Mouse (Mus musculus): ENCODE measurements around the gene Iqcb1.

Iqcb1 gene

DNA sequence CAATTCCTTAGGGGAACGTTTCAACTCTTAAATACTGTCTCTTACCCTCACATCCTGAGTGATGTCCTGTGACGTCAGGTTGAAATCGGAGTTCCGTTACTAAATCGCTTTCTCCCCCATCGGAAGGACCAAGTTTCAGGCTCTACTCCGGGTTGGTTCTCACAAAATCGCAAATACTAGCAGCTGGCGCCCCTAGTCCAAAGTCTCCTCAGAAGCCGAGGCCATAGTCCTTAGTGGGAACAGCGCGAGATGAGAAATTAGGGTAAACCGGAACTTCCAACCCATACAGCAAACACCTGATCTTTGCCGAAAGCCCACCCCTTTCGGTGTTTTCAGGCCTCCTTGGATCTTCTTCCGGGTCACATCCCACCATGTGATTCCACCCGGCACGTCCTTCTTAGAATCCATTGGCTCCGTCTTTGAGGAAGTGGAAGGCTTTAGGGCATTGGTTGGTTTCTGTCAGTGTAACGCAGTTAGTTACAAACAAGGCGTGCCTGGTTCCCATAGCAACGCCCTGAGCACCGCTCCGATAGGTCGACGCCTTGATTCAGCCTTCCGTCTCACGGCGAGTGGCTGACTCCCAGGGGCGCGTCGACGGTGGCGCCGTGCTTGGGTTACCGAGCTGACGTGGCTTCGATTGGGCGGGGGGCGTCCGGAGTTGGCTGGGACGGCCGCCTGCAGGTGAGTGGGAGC is 46.5 kb downstream of the Iqcb1 start, which contains the start of the genes Eaf2 and Golgb1:
TSS of gene Eaf2 (minus strand) at position 421 of the 693 bp plus-strand sequence.
TSS of gene Golgb1 (plus strand) at position 558 of the 693 bp plus-strand sequence.
- DNase-seq (ENCODE audit: extremely low read depth, insufficient read length, low spot score), result peak; percentile 88

DNA sequence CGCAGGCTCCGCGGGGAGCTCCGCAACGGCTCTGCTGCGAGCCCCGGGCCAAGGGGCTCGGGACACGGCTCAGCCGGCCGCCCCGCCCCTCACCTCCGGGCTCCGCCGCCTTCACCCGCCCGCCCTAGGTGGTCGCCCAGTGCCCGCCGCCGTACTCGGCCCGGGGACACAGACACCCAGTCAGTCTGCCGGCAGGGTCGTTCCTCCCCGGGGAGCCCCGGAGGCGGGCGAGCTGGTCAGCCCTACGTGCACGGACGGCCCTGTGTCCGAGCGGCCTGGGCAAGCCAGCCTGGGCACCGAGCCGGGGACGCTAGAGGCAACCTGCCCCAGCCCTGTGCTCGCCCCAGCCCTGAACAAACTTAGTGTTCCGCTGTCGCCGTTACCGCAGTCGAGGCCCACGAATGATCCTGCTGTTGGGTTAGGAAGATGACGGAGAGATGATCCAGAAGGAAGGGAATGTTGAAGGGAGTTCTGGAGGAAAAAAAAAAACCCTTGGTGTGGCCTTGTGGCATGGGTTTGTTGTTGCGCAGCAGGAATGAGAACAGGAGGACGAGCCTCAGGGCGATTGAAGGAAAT is 47.2 kb downstream of the Iqcb1 start:
- no peak for DNase-seq (ENCODE audit: extremely low read depth, insufficient read length, low spot score)

DNA sequence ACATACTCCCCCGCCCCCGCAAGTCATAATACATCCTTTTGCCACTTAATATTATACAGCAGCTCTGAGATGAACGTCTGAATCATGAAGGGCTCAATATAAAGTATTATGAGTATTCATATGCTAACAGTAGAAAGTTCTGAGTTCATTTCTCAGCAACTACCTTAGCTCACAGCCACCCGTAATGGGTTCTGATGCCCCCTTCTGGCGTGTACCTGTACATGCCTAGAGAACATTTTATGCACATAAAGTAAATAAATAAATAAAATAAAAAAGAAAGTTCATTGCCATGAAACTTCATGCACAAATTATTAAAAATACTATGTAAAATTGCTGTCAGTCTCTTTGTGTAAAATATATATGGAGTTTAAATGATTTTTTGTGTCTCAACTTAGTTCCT is 49.1 kb downstream of the Iqcb1 start:
- no peak for DNase-seq (ENCODE audit: extremely low read depth, insufficient read length, low spot score)

DNA sequence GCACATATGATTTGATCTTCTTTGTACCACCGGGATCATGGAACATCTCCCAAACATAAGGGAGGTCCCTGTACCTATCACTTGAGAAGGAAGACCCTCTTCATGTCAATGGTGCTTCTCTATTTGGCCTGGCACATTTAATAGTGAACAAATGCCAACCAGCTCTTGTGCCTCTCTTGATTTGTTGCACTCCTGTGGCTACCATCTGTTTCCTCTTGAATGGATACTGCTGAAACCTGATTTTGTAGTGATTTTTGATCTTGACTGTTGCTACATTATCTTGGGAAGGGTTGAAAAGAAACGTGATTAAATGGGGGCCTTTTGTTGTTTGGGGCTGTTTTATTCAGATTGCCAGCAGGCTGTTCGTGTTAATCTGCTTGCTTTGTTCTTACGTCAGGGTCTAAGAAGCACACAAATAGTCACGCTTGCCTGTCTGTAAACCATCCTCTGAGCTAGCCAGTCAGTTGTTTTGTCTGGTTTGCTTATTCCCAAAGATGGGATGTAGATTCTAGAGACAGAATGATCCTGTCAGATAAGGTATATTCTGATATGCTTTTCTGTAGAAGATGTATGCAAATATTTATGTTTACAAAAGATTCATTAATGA is 54.7 kb downstream of the Iqcb1 start:
- DNase-seq (ENCODE audit: extremely low read depth, insufficient read length, low spot score), result no peak

- no peak for DNase-seq (ENCODE audit: extremely low read depth, insufficient read length, low spot score)
These were observed 56.7 kb downstream of the Iqcb1 start for GRCm38 (mm10) chr16:36884881-36885280.

DNA sequence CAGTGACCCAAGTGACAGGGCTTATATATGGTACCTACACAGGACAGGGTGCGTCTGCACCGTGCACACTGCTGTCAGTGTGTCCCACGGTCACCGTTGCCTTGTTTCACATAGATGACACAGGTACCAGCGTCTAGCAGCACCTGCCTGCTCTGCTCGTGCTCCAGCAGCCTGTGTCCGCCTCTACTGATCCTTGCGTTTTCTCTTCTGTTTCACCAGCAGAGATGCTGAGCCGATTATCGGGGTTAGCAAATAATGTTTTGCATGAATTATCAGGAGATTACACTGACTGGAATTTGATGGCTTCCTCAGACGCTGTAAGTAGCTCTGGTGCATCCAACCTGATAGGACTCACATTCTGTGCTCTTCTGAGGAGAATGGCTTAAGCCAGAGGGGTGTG is 57.7 kb downstream of the Iqcb1 start:
- DNase-seq (ENCODE audit: extremely low read depth, insufficient read length, low spot score), result no peak

GRCm38 (mm10) chr16:36887546-36887945 is 59.4 kb downstream of the Iqcb1 start:
- DNase-seq (ENCODE audit: extremely low read depth, insufficient read length, low spot score), result no peak

GRCm38 (mm10) chr16:36890559-36890958 is 62.4 kb downstream of the Iqcb1 start:
- no peak for DNase-seq (ENCODE audit: extremely low read depth, insufficient read length, low spot score)

GRCm38 (mm10) chr16:36891415-36891814 is 63.2 kb downstream of the Iqcb1 start:
- no peak for DNase-seq (ENCODE audit: extremely low read depth, insufficient read length, low spot score)

DNA sequence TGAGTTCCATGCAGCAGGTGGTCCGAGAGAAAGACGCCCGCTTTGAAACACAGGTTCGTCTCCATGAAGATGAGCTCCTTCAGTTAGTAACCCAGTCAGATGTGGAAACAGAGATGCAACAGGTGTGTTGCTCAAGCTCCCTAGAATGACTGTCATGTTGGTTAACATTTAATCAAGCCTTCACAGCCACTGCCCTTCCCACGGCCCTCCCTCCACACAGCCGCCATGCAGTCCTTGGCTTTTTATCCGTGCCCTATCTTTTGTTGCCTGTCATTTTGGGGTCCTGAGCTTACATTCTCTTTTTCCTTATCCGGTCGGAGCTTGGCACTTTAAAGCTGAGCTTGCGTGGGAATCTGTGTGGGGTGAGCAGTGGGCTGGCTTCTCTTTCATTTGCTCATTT is 65.1 kb downstream of the Iqcb1 start:
- no peak for DNase-seq (ENCODE audit: extremely low read depth, insufficient read length, low spot score)

DNA sequence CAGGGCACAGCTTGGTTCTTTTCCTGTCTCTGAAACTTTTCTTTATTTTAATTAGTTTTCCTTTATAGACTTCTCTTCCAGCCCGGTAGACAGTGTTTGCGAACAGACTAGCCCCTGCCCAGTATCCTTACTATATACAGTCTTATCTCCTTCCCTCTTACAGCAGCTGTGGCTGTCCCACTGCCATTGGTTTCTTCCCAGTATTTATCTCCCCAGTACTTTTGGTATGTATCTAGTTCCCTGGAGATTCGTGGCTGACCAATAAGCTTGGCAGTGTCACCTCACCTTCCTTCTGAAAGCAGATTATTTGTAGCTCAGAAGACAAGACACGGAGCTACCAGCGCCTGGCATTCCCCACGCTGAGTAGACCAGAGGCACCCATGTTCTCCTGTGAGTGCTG is 68.5 kb downstream of the Iqcb1 start:
- DNase-seq (ENCODE audit: extremely low read depth, insufficient read length, low spot score), result no peak

DNA sequence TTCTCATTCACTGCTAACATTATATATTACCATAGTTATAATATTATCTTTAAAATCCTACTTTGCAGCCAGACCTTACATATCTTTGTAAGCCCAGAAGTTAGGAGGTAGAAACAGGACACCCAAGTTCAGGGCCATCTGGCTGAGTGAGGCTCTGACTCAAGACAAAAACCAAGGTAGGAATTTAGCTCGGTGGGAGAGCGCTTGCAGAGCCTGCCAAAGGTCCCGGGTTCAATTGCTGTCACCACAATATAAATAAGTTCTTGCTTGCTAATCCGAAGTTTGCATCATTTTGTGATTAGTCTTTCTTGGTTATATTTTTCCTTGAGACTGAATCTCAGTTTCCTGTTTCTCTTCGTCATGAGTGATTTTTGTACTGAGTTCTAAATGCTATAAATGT is 75.0 kb downstream of the Iqcb1 start:
- no peak for DNase-seq (ENCODE audit: extremely low read depth, insufficient read length, low spot score)

DNA sequence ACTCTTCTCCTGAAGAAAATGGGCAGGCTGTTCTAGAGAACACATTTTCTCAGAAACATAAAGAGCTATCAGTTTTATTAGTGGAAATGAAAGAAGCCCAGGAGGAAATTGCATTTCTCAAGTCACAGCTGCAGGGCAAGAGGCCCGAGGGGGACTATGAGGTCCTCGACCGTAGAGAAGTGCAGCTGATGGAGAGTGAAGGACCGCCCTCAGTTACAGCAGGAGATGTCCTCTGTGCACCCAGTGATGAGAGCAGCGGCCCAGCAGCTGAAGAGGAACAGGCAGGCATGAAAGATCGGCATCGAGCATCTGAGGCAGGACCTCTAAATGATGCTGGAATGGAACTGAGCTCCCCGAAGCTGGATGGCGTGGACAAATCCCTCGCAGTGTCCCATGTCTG is 83.7 kb downstream of the Iqcb1 start:
- DNase-seq (ENCODE audit: extremely low read depth, insufficient read length, low spot score), result no peak

DNA sequence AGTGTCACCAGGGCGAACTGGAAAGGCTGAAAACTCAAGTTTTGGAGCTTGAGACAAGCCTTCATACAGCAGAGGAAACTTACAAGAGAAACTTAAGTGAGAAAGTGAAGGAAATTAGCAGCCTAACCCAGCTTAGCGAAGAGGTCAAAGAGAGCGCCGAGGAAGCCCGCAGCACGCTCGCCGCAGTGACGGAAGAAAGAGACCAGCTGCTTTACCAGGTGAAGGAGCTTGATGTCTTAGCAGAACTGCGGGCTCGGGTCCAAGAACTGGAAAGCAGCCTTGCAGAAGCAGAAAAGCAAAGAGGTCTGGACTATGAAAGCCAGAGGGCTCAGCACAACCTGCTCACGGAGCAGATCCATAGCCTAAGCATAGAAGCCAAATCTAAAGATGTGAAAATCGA is 84.1 kb downstream of the Iqcb1 start:
- no peak for DNase-seq (ENCODE audit: extremely low read depth, insufficient read length, low spot score)

- DNase-seq (ENCODE audit: extremely low read depth, insufficient read length, low spot score), result no peak
These were observed 86.0 kb downstream of the Iqcb1 start for GRCm38 (mm10) chr16:36914195-36914594.

- DNase-seq (ENCODE audit: extremely low read depth, insufficient read length, low spot score), result no peak
These were observed 90.3 kb downstream of the Iqcb1 start for GRCm38 (mm10) chr16:36918505-36918904.

DNA sequence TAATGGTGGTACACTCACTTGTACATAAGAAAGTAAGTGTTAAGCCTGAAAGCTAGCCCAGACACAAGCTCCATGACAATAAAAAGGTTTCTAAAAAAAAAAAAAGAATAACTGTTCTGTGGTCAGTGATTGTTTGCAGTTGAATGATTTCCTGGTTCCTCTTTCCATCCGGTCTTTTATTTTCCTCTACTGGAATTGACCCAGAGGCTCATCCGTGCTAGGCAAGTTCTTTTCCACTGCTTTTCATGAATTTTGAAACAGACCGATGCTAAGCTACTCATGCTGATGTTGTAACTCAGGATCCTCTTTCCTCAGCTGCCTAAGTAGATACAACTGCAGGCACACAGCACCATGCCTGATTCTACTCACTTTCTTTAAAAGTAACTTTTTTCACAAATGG is 92.2 kb downstream of the Iqcb1 start:
- DNase-seq (ENCODE audit: extremely low read depth, insufficient read length, low spot score), result no peak

DNA sequence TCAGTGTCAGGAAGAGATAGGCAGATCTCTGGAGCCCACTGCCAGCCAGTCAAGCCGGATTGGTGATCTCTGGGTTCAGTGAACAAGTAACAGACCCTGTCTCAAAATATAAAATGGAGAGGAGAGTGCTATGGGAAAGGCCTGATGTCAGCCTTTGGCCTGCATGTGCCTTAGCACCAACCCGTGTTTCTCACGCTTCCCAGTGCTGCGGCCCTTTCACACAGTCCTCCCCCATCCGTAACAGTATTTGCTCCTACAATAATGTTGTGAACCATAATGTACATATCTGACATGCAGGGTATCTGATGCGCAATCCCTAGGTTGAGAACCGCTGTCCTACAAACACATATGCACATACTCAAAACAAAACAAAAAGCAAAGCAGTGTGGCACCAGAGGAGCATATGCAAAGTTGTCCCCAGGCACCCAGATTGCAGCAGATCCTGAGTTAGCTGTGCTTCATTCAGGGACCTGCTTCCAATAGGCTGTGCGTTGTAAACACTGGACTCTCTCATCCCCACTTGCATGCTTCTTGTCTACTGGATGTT is 93.0 kb downstream of the Iqcb1 start:
- no peak for DNase-seq (ENCODE audit: extremely low read depth, insufficient read length, low spot score)

- no peak for DNase-seq (ENCODE audit: extremely low read depth, insufficient read length, low spot score)
These were observed 93.8 kb downstream of the Iqcb1 start for GRCm38 (mm10) chr16:36921980-36922379.

Measured in 3134 (cell line).